Mouse (Mus musculus): ENCODE measurements at regions not wholly inside any gene's neighbourhood (a gene's known extent, or its start where the extent isn't known, plus 50 kb on each side); places are given as distances from the start of the nearest gene placed in this dataset.
A peak's percentile ranks its signal among the peaks of the same experiment; 100 is the strongest.

DNA sequence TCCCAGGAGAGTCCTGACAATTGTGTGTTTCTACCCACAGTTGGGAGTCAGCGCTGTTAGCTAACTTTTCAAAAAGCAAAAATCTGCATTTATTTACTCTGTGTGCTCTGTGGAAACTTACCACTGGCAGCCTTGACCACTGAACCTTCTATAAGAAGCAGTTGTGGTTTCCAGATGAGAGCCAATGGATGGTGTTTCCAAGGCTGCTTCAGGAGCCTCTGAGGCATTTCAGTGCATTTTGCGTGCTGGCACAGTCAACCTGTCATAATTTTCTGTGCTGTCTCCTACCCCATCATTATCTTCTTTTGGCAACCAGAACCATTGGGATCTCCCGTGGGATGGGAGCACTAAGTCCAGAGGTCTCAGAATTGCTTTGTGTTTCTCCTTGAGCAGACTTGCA lies 60.3 kb downstream of the 4930544G11Rik start:
- DNase-seq (ENCODE audit: low read depth, low spot score) = no peak

DNA sequence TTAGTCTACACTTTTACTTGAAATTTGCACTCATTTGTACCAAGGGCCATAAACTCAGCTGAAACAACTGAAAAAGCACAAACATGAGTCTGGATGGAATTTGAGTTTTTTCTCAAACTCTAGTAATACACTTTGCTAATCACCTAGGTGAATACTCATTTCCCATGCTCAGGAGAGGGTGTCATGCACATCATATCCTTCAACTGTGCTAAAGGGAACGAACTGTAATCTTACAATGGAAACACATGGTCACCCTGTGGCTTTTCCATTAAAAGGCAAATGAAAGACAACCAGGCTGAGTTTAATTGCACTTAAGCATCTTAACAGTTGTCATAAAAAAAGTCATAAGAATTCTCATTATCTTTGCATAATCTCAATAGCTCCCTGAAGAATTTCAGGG lies 71.1 kb downstream of the 4930544G11Rik start:
- no peak for DNase-seq (ENCODE audit: low read depth, low spot score)

DNA sequence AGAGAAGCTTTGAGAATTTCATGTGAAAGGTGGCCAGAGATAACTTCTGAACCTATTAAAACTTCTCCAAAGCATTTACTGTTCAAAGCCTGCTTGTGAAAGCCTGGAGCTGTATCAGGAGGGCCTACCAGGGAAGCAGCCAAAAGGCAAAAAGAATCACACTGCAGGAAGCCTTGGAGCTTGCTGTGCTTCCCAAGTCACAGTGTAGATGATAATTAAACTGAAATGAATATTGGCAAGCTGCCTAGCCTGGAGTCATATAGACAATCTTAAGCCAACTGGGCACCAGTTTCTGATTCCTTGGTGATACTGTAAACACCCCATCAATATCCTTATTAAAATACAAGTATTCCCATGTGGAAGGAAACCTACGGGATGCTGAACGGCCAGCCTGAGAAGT lies 84.4 kb downstream of the 4930544G11Rik start:
- no peak for DNase-seq (ENCODE audit: low read depth, low spot score)

DNA sequence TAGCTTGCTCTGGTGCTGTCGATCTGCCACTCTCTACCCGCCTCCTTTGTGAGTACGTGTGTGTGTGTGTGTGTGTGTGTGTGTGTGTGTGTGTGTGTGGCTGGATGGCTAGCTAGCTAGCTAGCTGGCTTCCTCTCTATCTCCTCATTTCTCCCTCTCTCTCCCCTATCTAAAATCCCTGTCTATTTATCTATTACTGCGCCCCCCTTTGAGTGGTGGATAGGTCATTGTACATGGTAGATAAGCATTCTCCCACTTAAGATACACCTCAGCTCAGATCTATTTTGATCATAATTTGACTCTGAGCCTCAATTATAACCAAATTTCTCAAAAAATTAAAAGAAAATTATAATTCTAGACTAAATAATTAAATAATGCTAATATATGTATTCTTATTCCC lies 99.4 kb downstream of the 4930544G11Rik start:
- no peak for DNase-seq (ENCODE audit: low read depth, low spot score)

DNA sequence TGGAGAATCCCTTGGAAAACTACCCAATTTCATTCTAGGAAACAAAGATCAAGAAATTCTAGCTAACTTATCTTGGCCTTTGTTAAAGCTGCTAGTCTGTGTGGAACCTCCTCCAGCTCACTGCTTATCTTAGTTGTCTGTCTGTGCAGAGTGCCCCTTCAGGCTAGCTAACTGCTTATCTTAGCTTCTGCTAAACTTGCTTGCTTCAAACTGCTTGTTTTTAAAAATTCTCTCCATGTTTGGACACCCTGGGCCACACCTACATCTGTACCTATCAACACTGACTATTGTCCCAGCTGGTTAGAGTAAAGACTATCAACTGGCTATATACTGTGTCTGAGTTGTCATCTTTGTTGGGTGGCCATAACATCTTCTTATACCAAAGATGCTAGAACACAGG lies 100.0 kb downstream of the 4930544G11Rik start:
- DNase-seq (ENCODE audit: low read depth, low spot score) = no peak

DNA sequence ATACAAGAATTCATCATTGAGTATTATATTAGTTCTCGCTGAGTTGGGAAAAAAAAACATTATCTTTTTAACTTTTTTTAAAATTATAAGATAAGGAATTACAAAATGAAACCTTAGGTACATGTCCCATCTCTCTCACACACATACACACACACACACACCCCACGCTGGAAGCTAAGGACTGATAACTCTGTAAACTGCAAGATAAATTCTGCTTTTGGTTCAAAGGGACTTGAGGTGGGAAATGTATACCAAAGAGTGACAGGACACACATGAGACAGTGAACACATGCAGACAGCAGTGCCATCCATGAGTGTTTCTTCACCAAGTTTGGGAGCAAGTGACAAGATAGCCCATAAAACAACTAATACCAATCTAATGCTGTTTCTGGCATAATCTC lies 100.8 kb downstream of the 4930544G11Rik start:
- no peak for DNase-seq (ENCODE audit: low read depth, low spot score)

DNA sequence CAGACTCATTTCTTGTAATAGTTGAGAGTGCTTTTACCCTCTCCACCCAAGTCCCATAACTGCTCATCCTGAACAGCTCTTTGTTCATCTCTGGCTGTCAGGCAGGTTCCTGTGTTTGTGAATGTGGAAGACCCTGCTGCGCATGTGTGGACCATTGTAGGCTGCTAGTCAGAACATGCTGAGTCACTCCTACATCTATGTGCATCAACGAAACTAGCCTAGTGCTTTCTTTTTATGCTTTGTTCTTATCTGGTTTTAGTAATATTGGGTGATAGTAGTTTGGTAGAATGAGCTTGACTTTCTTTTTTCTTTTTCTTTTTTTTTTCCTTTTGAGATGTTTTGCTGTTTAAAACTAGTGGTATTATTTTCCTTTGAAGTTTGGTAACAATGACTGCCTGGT lies 116.5 kb downstream of the 4930544G11Rik start:
- DNase-seq (ENCODE audit: low read depth, low spot score) = peak; percentile 38

DNA sequence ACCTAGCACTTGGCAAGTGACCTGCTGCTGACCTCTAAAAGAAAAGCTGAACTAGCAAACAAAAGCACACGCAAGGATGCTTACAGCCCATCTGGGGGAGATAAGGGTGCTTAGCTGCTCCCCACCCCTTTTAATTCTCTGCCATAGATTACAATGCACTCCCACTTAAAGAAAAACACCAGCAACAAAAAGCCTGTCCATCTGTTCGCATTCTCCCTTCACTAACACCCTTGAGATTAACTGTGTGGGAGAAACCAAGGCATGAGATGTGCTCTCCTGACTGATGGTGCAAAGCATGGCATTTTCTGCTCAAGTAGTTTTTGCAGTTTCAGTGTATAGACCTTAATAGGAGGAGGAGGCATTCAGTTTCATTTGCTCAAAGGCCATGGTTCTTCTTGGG lies 125.0 kb downstream of the 4930544G11Rik start:
- peak; percentile 4 for DNase-seq (ENCODE audit: low read depth, low spot score)

DNA sequence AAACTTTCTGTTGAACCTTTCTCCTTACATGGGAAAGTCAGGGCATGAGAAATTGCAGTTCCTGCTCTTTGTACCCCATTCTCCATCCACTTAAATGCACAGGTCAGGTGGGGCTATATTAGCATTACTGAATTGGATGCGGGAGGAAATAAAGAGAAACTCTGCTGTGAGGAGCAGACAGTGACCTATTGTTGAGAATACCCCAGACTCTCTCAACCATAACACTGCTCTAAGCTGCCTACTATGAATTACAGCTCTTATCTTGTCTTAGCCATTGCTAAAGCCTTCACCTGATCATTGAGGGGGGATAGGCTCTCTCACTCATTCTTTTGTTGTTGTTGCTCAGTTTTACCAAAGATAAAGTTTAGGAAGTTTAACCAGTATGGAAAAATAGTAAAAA lies 126.4 kb downstream of the 4930544G11Rik start:
- DNase-seq (ENCODE audit: low read depth, low spot score) = no peak

DNA sequence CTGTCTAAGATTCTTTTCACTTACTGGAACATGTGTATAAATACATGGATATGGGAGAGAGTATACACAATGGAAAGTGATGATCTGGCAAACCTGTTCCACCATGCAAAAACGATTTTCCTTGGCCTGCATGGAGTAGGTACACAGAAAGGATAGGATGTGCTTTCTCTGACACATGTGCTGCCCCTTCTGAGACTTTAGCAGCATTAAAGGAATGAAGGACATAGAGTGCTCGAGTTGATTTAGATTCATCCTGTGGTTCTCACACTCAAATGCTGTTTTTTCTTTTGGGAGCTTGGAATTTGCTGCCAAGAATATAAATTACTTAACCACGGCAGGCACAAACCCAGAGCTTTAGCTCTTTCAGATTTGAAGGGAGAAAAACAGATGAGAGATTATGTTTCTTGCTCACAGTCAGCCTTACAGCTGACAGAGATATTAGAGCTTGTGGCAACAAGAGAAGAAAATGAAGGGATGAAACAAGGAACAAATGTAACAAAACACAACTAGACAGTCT lies 149.2 kb downstream of the 4930544G11Rik start:
- no peak for DNase-seq (ENCODE audit: low read depth, low spot score)

DNA sequence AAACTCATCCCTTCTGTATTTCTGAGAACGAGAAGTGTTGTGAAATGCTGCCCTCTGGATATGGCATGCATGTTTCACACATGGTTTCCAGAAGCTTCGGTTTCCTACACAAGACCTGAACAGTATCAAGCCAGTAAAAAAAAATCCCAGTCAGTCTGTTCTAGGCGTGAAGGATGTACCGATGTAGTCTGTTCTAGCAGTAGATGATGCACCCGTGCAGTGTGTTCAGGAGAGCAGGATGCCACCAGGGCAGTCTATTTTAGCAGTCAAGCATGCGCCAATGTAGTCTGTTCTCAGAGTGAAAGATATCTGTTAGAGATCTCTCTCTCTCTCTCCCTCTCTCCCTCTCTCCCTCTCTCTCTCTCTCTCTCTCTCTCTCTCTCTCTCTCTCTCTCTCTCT lies 162.0 kb downstream of the 4930544G11Rik start:
- DNase-seq (ENCODE audit: low read depth, low spot score) = no peak

DNA sequence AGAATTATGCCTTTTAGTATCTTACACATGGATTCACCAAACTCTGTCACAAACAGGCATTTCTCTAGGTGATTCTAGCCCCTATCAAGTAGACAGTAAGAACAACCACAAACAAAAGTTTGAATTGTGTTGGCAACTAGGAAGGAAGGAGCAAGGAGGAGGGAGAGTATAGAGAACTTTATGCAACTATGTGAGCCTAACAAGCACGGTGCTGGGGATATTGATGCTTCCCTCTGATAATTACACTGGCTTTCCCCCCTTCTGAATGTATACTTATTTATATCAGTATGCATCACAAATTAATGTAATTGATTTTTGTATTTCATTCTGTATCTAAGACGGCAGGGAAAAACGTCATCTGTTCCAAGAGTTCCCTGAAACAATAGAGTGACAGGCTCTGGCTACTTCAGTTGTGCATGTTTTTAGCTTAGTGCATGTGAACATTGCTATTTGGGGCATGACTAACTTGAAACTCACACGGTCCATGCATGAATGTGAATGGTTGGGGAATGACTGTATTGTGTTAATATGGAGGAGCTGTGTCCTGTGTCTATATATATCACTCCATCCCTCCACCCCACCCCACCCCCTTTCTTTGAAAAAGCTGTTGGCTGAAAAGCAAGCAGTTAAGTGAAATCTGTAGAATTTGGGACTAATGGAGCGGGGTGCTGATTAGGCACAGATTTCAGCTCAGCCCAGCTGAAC lies 169.2 kb downstream of the 4930544G11Rik start:
- DNase-seq (ENCODE audit: low read depth, low spot score) = no peak

DNA sequence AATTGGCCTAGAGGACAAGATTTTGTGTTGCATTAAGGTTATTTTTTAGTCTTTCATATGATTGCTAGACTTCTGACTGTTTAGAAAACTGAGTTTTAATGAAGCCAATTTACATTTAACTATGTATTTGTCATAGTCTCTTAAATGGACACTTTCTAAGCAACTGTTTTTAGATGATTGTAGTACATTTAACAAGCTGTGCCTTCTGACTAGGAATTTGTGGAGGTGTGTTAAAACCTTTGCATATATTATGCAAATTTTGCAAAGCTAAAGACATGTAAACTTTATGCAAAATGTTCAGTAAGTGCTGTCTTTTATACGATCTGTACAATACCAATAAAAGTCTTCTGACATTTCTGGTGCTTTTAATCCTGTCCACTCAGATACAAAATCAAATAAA lies 171.9 kb downstream of the 4930544G11Rik start:
- no peak for DNase-seq (ENCODE audit: low read depth, low spot score)

DNA sequence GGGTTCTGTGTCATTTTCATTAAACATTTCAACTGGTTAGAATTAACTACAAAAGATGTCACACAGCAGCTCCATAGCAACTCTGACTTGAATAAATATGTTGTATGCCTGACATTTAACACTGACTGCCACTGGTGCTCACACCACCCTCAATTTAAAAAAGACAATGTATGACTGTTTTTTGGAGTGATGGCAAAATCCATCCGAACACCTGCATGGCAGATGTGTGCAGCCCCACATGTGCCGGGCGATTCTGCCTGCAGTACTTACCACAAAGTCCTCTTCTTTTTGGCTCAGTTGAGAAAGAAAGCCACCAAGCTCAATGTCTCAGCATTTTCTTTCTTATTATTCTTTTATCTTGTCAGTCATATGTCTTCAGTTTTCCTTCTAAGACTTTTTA lies 199.4 kb downstream of the 4930544G11Rik start:
- DNase-seq (ENCODE audit: low read depth, low spot score) = no peak

DNA sequence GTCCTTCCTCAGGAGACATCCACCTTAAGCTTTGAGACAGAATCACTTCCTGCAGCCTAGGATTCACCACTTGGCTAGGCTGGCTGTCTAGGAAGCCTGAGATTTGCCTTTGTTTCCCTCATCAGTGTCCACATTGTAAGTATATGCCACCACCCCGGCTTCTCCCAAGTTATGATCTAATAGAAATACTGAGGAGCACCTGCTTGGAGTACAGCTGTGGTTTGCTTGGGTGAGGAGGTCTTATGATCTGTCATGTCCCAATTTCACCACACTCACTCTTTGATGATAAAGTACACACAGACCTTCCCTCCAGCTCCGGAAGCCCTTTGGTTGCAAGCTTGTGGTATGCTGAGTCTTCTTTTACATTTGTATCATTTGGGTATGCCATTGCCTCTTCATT lies 202.4 kb downstream of the 4930544G11Rik start:
- no peak for DNase-seq (ENCODE audit: low read depth, low spot score)

DNA sequence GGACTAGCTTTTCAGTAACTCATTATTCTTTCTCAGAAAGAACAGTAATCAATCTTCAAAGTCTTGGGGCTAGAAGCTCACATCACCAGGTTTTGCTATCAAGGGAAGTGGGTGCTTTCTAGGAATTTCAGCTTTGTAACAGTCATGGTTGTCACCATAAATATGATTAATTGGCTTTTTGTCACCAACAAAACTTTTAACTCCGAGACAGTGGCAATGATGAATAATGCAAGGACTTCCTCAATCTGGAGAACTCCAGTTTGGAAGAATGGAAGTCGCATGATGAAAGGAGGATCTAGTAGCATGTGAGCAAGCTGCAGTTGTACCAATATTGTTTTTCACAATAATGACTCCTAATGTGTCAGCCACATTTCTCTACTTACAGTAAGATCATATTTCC lies 208.4 kb downstream of the 4930544G11Rik start:
- no peak for DNase-seq (ENCODE audit: low read depth, low spot score)

DNA sequence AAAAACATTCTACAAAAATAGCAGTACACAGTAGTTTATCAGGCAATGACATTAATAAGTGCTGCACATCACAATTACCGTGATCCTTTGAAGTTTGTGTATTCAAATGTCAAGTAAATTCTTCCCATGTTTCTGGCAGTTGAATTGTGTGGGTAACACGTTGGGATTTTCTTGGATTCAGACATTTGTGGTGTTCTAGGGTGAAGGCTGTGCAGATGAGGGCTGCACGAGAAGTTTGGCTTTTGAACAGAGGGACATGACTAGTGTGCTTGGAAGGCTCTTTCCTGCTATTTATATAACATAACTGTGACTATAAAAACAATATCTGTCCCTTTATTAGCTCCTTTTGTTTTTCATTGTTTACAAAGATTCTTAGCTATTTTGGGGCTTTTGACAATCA lies 216.5 kb downstream of the 4930544G11Rik start:
- no peak for DNase-seq (ENCODE audit: low read depth, low spot score)

DNA sequence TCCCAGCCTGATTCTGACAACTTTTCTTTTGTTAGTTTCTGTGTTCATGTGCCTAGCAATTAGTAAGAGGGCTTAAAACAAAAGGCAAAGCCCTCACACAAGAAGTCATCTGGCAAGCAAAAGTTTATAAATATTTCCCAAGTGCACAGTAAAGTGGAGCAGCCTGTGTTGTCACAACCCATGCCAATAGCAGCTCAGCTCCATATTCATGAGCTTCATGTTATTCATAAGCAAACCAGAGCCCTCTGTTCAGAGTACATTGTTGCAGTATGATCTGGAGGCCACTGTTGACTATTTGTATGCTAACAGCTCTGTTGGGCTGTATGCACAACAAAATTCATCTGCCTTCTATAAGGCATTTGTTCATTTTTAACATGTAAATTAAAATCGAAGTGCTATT lies 245.6 kb downstream of the 4930544G11Rik start:
- DNase-seq (ENCODE audit: low read depth, low spot score) = no peak

DNA sequence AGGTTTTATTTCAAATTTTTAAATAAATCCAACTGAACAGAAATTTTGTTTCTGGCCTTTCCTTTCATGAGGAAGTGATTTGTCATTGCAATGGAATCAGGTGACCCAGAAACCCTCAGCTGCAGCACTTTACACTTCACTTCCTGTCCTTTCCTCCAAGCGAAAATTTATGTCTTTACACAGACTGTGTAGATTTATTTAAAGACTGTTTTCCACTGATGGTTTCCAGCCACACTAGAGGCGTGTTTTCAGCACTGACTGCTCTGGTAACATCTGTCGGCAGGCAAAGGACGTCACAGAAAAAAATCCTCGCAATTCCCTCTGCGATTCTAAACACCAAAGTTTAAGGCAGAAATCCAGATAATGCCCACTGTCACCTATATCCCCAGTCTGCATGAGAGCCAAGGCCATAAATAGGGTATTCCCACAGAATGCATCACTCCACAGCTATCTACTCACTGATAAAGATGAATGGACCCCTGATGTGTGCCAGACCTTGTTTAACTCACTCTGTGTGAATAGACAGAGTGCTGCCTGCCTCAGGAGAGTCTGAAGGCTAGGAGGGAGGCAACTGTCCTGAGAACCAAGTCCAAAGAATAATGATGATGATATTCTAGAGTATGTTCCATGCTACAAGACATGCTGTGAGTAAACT lies 247.9 kb downstream of the 4930544G11Rik start:
- DNase-seq (ENCODE audit: low read depth, low spot score) = no peak

DNA sequence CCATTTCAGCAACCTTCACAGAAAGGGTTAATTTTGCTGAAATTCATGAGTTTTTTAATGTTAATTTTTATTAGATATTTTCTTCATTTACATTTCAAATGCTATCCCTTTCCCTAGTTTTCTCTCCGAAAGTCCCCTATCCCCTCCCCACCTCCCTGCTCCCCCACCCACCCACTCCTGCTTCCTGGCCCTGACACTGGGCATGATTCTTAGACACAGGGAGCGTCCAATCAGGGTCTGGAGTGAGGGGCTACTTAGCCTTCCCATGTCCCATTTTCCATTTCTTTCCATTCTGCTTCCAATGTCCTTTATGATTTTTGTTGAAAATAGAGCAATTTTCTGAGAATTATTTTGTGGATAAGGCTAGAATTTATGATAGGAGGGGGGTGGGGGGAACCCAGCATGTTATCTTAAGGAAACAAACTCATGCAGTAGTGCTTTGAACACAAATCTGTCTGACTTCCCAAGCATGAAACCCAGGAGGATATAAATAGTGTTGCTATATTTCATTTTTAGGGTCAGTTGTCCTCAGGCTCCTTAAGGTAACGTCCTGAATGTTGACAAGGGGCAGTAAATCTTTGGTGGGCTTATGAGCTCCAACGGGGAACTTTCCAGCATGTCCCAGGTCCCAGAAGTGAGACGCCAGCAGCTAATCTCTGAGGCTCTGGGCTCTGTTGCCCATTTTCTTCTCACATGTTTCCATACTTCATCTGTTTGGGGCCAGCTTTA lies 254.0 kb downstream of the 4930544G11Rik start:
- no peak for DNase-seq (ENCODE audit: low read depth, low spot score)

DNA sequence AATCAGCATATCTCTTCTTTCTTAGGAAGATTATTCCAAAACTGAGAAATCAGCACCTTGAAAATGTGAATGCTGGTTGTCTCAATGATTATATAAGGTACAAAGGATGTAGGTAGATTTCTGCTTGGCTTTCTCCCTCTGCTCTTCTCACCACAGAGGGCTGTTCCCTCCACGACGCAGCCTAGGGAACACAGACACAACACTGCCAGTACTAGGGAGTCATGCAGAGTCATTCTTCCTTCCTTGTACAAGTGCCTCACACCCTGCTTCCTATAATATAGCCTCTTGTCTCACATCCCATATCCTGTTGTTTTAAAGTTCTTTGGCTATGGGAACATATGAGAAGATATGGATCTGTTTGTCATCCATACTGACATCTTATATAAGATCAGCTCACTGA lies 265.1 kb downstream of the 4930544G11Rik start:
- DNase-seq (ENCODE audit: low read depth, low spot score) = no peak

DNA sequence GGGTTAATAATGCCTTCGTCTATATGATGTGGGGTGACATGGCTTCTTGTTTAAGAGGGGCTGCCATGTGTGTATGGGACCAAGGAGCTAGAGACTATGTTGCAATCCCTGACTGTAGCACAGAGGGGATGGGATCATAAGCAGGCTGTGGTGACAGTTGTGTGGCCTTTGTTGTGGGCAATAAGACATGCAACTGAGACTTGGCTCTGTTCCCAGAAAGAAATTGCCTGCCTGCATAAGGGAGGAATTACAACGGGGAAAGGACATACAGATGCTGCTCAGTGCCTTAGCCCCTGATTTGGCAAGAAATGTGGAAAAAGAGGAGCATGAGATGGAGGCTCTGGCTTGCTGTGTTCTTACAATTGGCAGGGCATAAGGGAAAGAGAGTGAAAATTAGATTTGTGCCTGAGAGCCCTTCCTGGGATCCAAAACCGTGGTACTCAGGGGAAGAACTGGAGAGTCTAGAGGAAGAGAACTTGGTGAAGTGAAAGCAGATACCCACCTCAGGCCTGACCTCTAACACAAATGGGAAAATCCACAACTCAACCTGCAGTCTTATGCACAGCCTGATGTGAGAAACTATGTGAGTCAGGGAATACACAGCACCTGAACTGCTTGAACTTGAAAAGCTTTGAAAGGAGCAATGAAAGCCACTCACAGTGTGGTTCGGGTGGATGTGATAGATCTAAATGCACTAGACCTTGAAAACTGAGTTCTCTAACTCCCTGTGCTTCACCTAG lies 271.9 kb downstream of the 4930544G11Rik start:
- DNase-seq (ENCODE audit: low read depth, low spot score) = no peak
